Mouse (Mus musculus): ENCODE data around the gene Emc7.

Gene Emc7

DNA sequence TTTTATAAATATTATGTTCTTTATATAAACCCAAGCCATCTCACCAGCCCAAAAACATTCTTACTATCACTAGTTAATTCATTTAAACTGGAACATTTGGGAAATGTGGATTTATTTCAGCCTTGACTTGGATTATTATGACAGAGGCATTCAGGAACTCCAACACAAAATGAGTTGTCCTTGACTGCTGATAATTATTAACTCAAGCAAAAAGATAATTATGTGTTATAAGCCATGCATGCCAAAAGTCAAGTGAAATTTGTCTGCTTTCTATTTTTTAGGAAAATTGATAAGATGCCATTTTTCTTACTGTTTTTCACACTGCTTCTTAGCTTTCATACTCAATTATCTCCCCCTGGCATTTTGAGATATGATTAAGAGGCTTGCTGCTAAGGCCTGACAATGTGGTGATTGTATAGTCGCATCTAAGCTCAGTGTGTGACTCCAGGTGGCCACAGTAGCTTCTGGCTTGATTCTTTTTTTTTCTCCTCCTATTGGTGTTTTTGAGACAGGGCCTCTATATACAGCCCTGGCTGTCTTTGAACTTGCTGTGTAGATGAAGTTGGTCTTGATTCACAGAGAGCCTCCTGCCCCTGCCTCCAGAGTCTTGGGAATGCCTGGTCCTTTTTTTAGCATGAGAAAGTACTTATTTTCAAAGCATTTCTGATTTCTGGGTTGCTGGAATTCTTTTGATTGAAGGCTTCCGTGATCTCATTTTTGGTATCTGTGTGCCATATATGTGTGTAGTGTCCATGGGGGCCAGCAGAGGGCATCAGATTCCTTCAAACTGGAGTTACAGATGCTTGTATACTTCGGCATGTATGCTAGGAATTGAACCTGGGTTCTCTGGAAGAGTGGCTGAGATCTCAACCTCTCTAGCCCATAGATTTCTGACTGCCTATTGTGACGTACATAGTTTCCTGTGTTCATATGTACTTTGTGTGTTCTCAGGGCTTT is 66.0 kb downstream of the Emc7 start:
- no peak for DNase-seq (ENCODE audit: low spot score)
